Mouse (Mus musculus): ENCODE measurements around the gene Syngr3. TPM values are rescaled to one million over a fixed set of nuclear protein-coding genes. Genes with fewer than 3 reads are reported as not detected.

Gene Syngr3
- total RNA-seq, 2 experiments from 2014 or later: 0.13 to 0.15 TPM

GRCm38 (mm10) chr17:24646381-24646780 is 43.4 kb downstream of the Syngr3 start:
- DNase-seq (ENCODE audit: low spot score in 2 of 2): no peak

- no peak for DNase-seq (ENCODE audit: low spot score in 2 of 2)
Observed at GRCm38 (mm10) chr17:24645916-24646315, 43.8 kb downstream of the Syngr3 start.

GRCm38 (mm10) chr17:24644875-24645721 is 44.7 kb downstream of the Syngr3 start:
- DNase-seq (ENCODE audit: low spot score in 2 of 2): no peak

GRCm38 (mm10) chr17:24644030-24644715 is 45.6 kb downstream of the Syngr3 start:
- no peak for DNase-seq (ENCODE audit: low spot score in 2 of 2)

DNA sequence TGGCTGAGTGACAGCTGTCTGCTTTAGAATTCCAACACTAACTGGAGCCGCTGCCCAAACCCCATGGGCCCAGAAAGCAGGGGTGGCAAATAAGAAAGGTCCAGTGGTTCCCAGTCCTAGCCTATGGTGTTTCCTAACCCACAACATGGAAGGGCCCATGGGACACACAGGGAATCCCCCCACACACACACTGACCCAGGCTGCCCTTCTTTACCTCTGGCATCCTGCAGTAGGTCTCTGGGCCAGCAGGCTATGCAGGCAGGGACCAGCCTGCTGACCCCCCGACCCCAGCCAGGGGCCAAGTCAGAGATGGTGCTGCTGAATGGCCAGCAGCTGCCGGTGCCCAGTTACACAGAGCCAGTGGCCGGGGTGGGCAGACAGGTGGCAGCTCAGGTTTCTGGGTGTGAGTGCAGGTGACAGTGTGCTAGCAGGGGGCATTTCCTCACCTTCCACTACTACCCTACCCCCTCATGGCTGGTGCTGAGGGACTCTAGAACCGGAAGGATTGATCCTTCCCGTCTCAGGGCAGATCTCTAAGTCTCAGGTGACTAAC is 46.9 kb downstream of the Syngr3 start:
- no peak for DNase-seq (ENCODE audit: low spot score in 2 of 2)

DNA sequence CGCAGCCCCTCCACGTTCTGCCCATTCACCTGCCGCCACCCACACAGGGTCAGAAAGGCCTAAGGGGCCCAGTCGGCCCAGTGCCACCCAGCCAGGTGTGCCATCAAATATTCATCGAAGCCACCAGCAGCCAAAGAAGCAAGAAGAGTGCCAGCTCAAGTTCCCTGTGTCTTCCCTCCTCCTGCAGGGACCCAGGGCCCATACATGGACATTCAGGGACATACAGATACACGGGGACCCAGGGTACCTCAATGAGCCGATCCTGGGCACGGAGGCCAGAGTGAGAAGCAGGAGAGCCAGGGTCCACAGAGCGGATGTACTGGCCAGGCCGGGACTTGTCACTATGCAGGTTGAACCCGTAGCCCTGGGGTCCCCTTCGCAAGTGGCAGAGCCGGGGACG is 47.8 kb downstream of the Syngr3 start:
- DNase-seq (ENCODE audit: low spot score in 2 of 2): no peak

GRCm38 (mm10) chr17:24640581-24640980 is 49.2 kb downstream of the Syngr3 start:
- no peak for DNase-seq (ENCODE audit: low spot score in 2 of 2)

DNA sequence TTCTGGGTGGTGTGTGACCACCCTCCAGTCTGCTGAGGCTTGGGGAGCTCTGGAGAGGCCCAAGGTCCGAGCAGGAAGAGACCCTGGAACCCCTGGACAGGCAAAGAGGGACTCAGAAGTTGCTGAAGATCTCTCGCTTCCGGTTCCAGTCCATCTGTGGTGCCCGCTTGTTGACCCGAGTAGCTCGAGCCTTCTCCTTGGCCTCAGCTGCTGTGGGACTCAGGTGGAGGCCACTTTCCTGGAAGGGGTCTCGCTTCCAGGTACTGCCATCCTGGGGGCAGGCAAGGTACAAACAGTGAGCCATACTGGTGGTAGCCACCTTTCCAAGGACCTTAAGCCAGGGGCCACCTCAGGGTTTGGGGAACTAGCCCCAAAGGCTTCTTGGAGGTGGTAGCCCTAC is 49.6 kb downstream of the Syngr3 start:
- DNase-seq (ENCODE audit: low spot score in 2 of 2): no peak

- DNase-seq (ENCODE audit: low spot score in 2 of 2): peak in 1 of 2 experiments; percentile 43
Observed at GRCm38 (mm10) chr17:24639571-24639988, 50.2 kb downstream of the Syngr3 start.

GRCm38 (mm10) chr17:24638840-24639239 is 50.9 kb downstream of the Syngr3 start:
- DNase-seq (ENCODE audit: low spot score in 2 of 2): peak in 1 of 2 experiments; percentile 66

DNA sequence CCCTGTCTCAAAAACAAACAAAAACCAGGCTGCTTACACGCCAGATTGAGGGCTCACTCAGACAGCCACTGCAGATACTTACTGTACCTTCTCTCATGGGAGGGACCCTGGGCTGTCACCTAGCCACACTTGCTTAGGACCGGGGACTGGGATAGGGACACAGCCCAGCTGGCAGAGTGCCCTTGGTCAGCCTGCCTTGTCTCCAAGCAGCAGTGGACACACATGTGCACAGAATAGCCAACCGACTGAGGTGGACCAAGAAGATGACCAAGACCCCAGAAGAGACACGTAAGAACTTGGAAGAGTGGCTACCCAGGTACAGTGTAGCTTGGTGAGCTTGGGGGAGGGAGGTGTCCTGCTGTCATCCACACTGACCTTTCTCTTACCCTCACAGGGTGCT is 51.5 kb downstream of the Syngr3 start:
- DNase-seq (ENCODE audit: low spot score in 2 of 2): no peak

- DNase-seq (ENCODE audit: low spot score in 2 of 2): no peak
Observed at GRCm38 (mm10) chr17:24636781-24637481, 52.8 kb downstream of the Syngr3 start.

- DNase-seq (ENCODE audit: low spot score in 2 of 2): no peak
Observed at GRCm38 (mm10) chr17:24635694-24636093, 54.1 kb downstream of the Syngr3 start.

Other genes with a start within 250 kb of the Syngr3 start
- 1 to 10 TPM; 1.9 TPM for gene Dnase1l2, start 246.8 kb downstream of the Syngr3 start, total RNA-seq (2021)
- gene E4f1, start 219.6 kb downstream of the Syngr3 start, total RNA-seq (2021): 10 to 100 TPM; 18.0 to 20.7 TPM
- gene Pgp, start 219.6 kb downstream of the Syngr3 start, total RNA-seq (2021): 10 to 100 TPM; 34.6 to 37.4 TPM
- 1 to 10 TPM in 1 of 2 experiments, under 1 TPM in 1; 0.91 to 1.5 TPM for gene Bricd5, start 216.1 kb downstream of the Syngr3 start, total RNA-seq (2021)
- 10 to 100 TPM; 12.4 to 16.8 TPM for gene Mlst8, start 210.9 kb downstream of the Syngr3 start, total RNA-seq (2021)
- 1 to 10 TPM; 1.6 TPM for gene Caskin1, start 201.4 kb downstream of the Syngr3 start, total RNA-seq (2021)
- gene Traf7, start 162.0 kb downstream of the Syngr3 start, total RNA-seq (2021): 10 to 100 TPM; 80.8 to 86.3 TPM
- gene Rab26, start 155.7 kb downstream of the Syngr3 start, total RNA-seq (2021): under 1 TPM; 0.52 to 0.64 TPM
- gene Pkd1, start 140.1 kb downstream of the Syngr3 start, total RNA-seq (2021): 10 to 100 TPM; 60.5 to 66.7 TPM
- gene Tsc2, start 57.3 kb downstream of the Syngr3 start, total RNA-seq (2021): 10 to 100 TPM; 66.4 to 75.4 TPM
- 1 to 10 TPM; 7.5 TPM for gene Nthl1, start 57.3 kb downstream of the Syngr3 start, total RNA-seq (2021)
- 10 to 100 TPM; 35.4 to 35.6 TPM for gene Slc9a3r2, start 39.6 kb downstream of the Syngr3 start, total RNA-seq (2021)
- not detected for gene Npw, start 31.5 kb downstream of the Syngr3 start, total RNA-seq (2021)
- 10 to 100 TPM; 25.7 to 29.6 TPM for gene Zfp598, start 20.3 kb downstream of the Syngr3 start, total RNA-seq (2021)
- 10 to 100 TPM; 22.9 to 24.6 TPM for gene Gfer, start 6.2 kb upstream of the Syngr3 start, total RNA-seq (2021)
- gene Noxo1, start 6.3 kb upstream of the Syngr3 start, total RNA-seq (2021): 1 to 10 TPM; 2.2 to 3.3 TPM
- gene Tbl3, start 17.7 kb upstream of the Syngr3 start, total RNA-seq (2021): 10 to 100 TPM; 19.1 to 20.4 TPM
- gene Rnf151, start 28.1 kb upstream of the Syngr3 start, total RNA-seq (2021): under 1 TPM in 1 of 2 experiments, not detected in 1; 0.23 TPM
- gene Rps2, start 28.2 kb upstream of the Syngr3 start, total RNA-seq (2021): 100 to 1,000 TPM; 750 to 839 TPM
- 100 to 1,000 TPM; 383 to 407 TPM for gene Ndufb10, start 34.5 kb upstream of the Syngr3 start, total RNA-seq (2021)
- 100 to 1,000 TPM; 215 to 219 TPM for gene Rpl3l, start 37.9 kb upstream of the Syngr3 start, total RNA-seq (2021)
- 100 to 1,000 TPM in 1 of 2 experiments, 10 to 100 TPM in 1; 91.8 to 101 TPM for gene Msrb1, start 46.7 kb upstream of the Syngr3 start, total RNA-seq (2021)
- gene Hs3st6, start 63.0 kb upstream of the Syngr3 start, total RNA-seq (2021): not detected
- not detected for gene Meiob, start 114.3 kb upstream of the Syngr3 start, total RNA-seq (2021)
- 10 to 100 TPM; 65.5 to 68.8 TPM for gene Hagh, start 150.2 kb upstream of the Syngr3 start, total RNA-seq (2021)
- 10 to 100 TPM; 26.4 to 29.0 TPM for gene Fahd1, start 160.4 kb upstream of the Syngr3 start, total RNA-seq (2021)
- 1 to 10 TPM; 3.1 to 6.4 TPM for gene Igfals, start 176.0 kb upstream of the Syngr3 start, total RNA-seq (2021)
- 10 to 100 TPM; 19.2 to 21.4 TPM for gene Nubp2, start 196.4 kb upstream of the Syngr3 start, total RNA-seq (2021)
- 10 to 100 TPM; 29.0 to 32.3 TPM for gene Spsb3, start 196.7 kb upstream of the Syngr3 start, total RNA-seq (2021)
- gene Eme2, start 205.1 kb upstream of the Syngr3 start, total RNA-seq (2021): 10 to 100 TPM; 27.8 to 28.0 TPM
- gene Mrps34, start 205.2 kb upstream of the Syngr3 start, total RNA-seq (2021): 10 to 100 TPM; 93.0 to 94.7 TPM
- gene Nme3, start 206.5 kb upstream of the Syngr3 start, total RNA-seq (2021): 10 to 100 TPM; 10.3 to 14.5 TPM
- gene Mapk8ip3, start 247.0 kb upstream of the Syngr3 start, total RNA-seq (2021): 10 to 100 TPM; 50.0 to 51.1 TPM